Mouse (Mus musculus) A20 (cell line): ENCODE measurements around the gene Ccdc113.

Source experiments
- DNase-seq: peaks from one replicate; pipeline ENCODE4 v3.0.0-alpha.2; 2011; ENCODE audit warnings: low read depth, low spot score

The Ccdc113 gene

GRCm38 (mm10) chr8:95539487-95539886 lies 5.6 kb downstream of the Ccdc113 start:
- peak; percentile 8 for DNase-seq

- no peak for DNase-seq
Measured at GRCm38 (mm10) chr8:95542191-95542590, 8.3 kb downstream of the Ccdc113 start.

- DNase-seq: no peak
Measured at GRCm38 (mm10) chr8:95543065-95543464, 9.2 kb downstream of the Ccdc113 start.

- DNase-seq: no peak
Measured at GRCm38 (mm10) chr8:95545815-95546214, 11.9 kb downstream of the Ccdc113 start.

GRCm38 (mm10) chr8:95546986-95547385 lies 13.1 kb downstream of the Ccdc113 start:
- peak; percentile 7 for DNase-seq

GRCm38 (mm10) chr8:95547931-95548330 lies 14.0 kb downstream of the Ccdc113 start:
- no peak for DNase-seq

- no peak for DNase-seq
Measured at GRCm38 (mm10) chr8:95549871-95550829, 16.3 kb downstream of the Ccdc113 start.

- DNase-seq: no peak
Measured at GRCm38 (mm10) chr8:95551577-95551976, 17.7 kb downstream of the Ccdc113 start.

- no peak for DNase-seq
Measured at GRCm38 (mm10) chr8:95555963-95556362, 22.1 kb downstream of the Ccdc113 start.

- DNase-seq: no peak
Measured at GRCm38 (mm10) chr8:95566217-95566616, 32.3 kb downstream of the Ccdc113 start.

- DNase-seq: no peak
Measured at GRCm38 (mm10) chr8:95566809-95567208, 32.9 kb downstream of the Ccdc113 start.

- DNase-seq: no peak
Measured at GRCm38 (mm10) chr8:95573146-95573545, 39.3 kb downstream of the Ccdc113 start.

GRCm38 (mm10) chr8:95576240-95576639 lies 42.4 kb downstream of the Ccdc113 start, which contains the start of gene Prss54:
Gene Prss54, minus strand, starts transcription at chr8:95576340.
- no peak for DNase-seq

- DNase-seq: no peak
Measured at GRCm38 (mm10) chr8:95587339-95587738, 53.5 kb downstream of the Ccdc113 start.

GRCm38 (mm10) chr8:95589282-95589681 lies 55.4 kb downstream of the Ccdc113 start:
- DNase-seq: no peak

GRCm38 (mm10) chr8:95590539-95590938 lies 56.7 kb downstream of the Ccdc113 start:
- no peak for DNase-seq

- DNase-seq: no peak
Measured at GRCm38 (mm10) chr8:95592131-95592780, 58.4 kb downstream of the Ccdc113 start.

- DNase-seq: peak; percentile 25
Measured at GRCm38 (mm10) chr8:95593439-95594393, 59.8 kb downstream of the Ccdc113 start.

GRCm38 (mm10) chr8:95595131-95595530 lies 61.2 kb downstream of the Ccdc113 start:
- DNase-seq: no peak

- DNase-seq: no peak
Measured at GRCm38 (mm10) chr8:95596841-95597241, 63.0 kb downstream of the Ccdc113 start.

- peak; percentile 50 for DNase-seq
Measured at GRCm38 (mm10) chr8:95599861-95600260, 66.0 kb downstream of the Ccdc113 start.
